Mouse (Mus musculus) liver, embryonic 12.5 days (tissue): ENCODE data around the gene Myo1h. TPM values are rescaled to one million over a fixed set of nuclear protein-coding genes. Genes with fewer than 3 reads are reported as not detected.

Source experiments
- ATAC-seq: fragments of 200-750 bp; cut with Nextera tagmentation; 2 replicates; pipeline ENCODE4 v1.8.0; 2017; ENCODE audit warnings: moderate number of reproducible peaks, mild to moderate bottlenecking, moderate library complexity
- H3K27ac ChIP-seq: fragments of 300-500 bp; sonication (generic); 2 replicates; pipeline ENCODE4 v1.5.1; 2016; ENCODE audit warnings: mild to moderate bottlenecking
- H3K27me3 ChIP-seq: fragments of 300-500 bp; sonication (generic); replicated peaks from 2 replicates; pipeline ENCODE4 v1.6.1; 2016; ENCODE audit warnings: mild to moderate bottlenecking, moderate library complexity
- H3K36me3 ChIP-seq: fragments of 300-500 bp; sonication (generic); 2 replicates; pipeline ENCODE4 v1.6.1; 2016; ENCODE audit warnings: mild to moderate bottlenecking, moderate library complexity
- H3K4me1 ChIP-seq: fragments of 300-500 bp; sonication (generic); 2 replicates; pipeline ENCODE4 v1.6.1; 2016
- H3K4me2 ChIP-seq: fragments of 300-500 bp; sonication (generic); 2 replicates; pipeline ENCODE4 v1.6.1; 2016; ENCODE audit warnings: mild to moderate bottlenecking, moderate library complexity
- H3K4me3 ChIP-seq: fragments of 300-500 bp; sonication (generic); 2 replicates; pipeline ENCODE4 v1.5.1; 2016; ENCODE audit warnings: mild to moderate bottlenecking, moderate library complexity
- H3K9ac ChIP-seq: fragments of 300-500 bp; sonication (generic); 2 replicates; pipeline ENCODE4 v1.6.1; 2016; ENCODE audit warnings: mild to moderate bottlenecking, moderate library complexity
- H3K9me3 ChIP-seq: fragments of 300-500 bp; sonication (generic); replicated peaks from 2 replicates; pipeline ENCODE4 v1.6.1; 2016; ENCODE audit warnings: mild to moderate bottlenecking, moderate library complexity
- WGBS: fragments of 180-500 bp; shearing (Covaris S2); methylation state at CpG from one replicate; pipeline ENCODE4 v1.1.7; 2016; ENCODE audit not compliant: insufficient replicate concordance; 5-methylcytosine and 5-hydroxymethylcytosine counted together
- polyA plus RNA-seq: library from polyadenylated mRNA; unstranded; fragments of >200 nt; fragmentation: Nextera tagmentation; extraction: Ambion mirVana; gene quantifications from 2 replicates; pipeline ENCODE4 v1.2.1, GENCODE M21; 2016

Myo1h gene
- polyA plus RNA-seq, 1 experiment from 2014 or later, result 0.38 TPM

- Histone ChIP-seq H3K27me3 (peaks cover 18% of the 10 kb centered on the region; the same call in 1 of the 2 replicates), H3K4me3 (no peak overlapping the region), H3K36me3 (no peaks in the 10 kb centered on the region), H3K27ac (no peak overlapping the region), H3K9me3 (no peaks in the 10 kb centered on the region), H3K4me1 (peaks cover 9% of the 10 kb centered on the region), H3K9ac (no peak overlapping the region), H3K4me2 (no peak overlapping the region)
- no peak for ATAC-seq
- WGBS, result 69% methylated on average over 18 of the region's 18 CpGs
Measured at GRCm38 (mm10) chr5:114298212-114298894, 9.4 kb downstream of the Myo1h start.

GRCm38 (mm10) chr5:114299156-114299855 is 10.3 kb downstream of the Myo1h start:
- Histone ChIP-seq H3K27ac (no peak overlapping the region), H3K36me3 (no peaks in the 10 kb centered on the region), H3K27me3 (peaks cover 13% of the 10 kb centered on the region; the same call in 1 of the 2 replicates), H3K9ac (no peak overlapping the region), H3K9me3 (no peaks in the 10 kb centered on the region), H3K4me2 (no peak overlapping the region), H3K4me3 (no peak overlapping the region), H3K4me1 (peaks cover 9% of the 10 kb centered on the region)
- ATAC-seq, result no peak
- WGBS, result 68% methylated on average over 22 of the region's 22 CpGs

- 71% methylated on average over 24 of the region's 24 CpGs for WGBS
- Histone ChIP-seq H3K4me3 (no peak overlapping the region), H3K4me2 (no peak overlapping the region), H3K9me3 (no peaks in the 10 kb centered on the region), H3K27ac (no peak overlapping the region), H3K4me1 (peaks cover 9% of the 10 kb centered on the region), H3K9ac (no peak overlapping the region), H3K27me3 (peaks cover 11% of the 10 kb centered on the region; the same call in 1 of the 2 replicates), H3K36me3 (no peaks in the 10 kb centered on the region)
- no peak for ATAC-seq
Measured at GRCm38 (mm10) chr5:114299883-114300610, 11.1 kb downstream of the Myo1h start.

- 59% methylated on average over 6 of the region's 6 CpGs for WGBS
- Histone ChIP-seq H3K9ac (no peak overlapping the region), H3K4me3 (no peak overlapping the region), H3K27me3 (peaks cover 16% of the 10 kb centered on the region; the same call in 1 of the 2 replicates), H3K4me1 (no peaks in the 10 kb centered on the region), H3K27ac (no peak overlapping the region), H3K36me3 (no peaks in the 10 kb centered on the region), H3K9me3 (no peaks in the 10 kb centered on the region), H3K4me2 (no peak overlapping the region)
- no peak for ATAC-seq
Measured at GRCm38 (mm10) chr5:114303166-114303565, 14.2 kb downstream of the Myo1h start.

- WGBS, result 49% methylated on average over 5 of the region's 5 CpGs
- Histone ChIP-seq H3K9me3 (no peaks in the 10 kb centered on the region), H3K27me3 (peaks cover 19% of the 10 kb centered on the region), H3K4me2 (no peak overlapping the region), H3K27ac (no peak overlapping the region), H3K36me3 (no peaks in the 10 kb centered on the region), H3K4me1 (no peaks in the 10 kb centered on the region), H3K9ac (no peak overlapping the region), H3K4me3 (no peak overlapping the region)
- ATAC-seq, result no peak
Measured at GRCm38 (mm10) chr5:114306496-114306895, 17.5 kb downstream of the Myo1h start.

- no peak overlapping the region for H3K27ac ChIP-seq
- no peak overlapping the region for H3K4me3 ChIP-seq
- ATAC-seq, result no peak
- H3K9ac ChIP-seq, result no peak overlapping the region
- no peaks in the 10 kb centered on the region for H3K4me1 ChIP-seq
- H3K4me2 ChIP-seq, result peak overlapping the region; percentile 41
- H3K27me3 ChIP-seq, result peaks cover 13% of the 10 kb centered on the region
- WGBS, result 50% methylated on average over 18 of the region's 18 CpGs
- no peaks in the 10 kb centered on the region for H3K9me3 ChIP-seq
- no peaks in the 10 kb centered on the region for H3K36me3 ChIP-seq
Measured at GRCm38 (mm10) chr5:114308765-114309679, 20.1 kb downstream of the Myo1h start.

- H3K4me1 ChIP-seq, result 0 out of 2 replicates have a peak, but pooled peaks cover under 1% of the 10 kb centered on the region
- H3K36me3 ChIP-seq, result no peaks in the 10 kb centered on the region
- H3K4me3 ChIP-seq, result no peak overlapping the region
- no peaks in the 10 kb centered on the region for H3K9me3 ChIP-seq
- H3K27me3 ChIP-seq, result peaks cover 13% of the 10 kb centered on the region
- no peak overlapping the region for H3K27ac ChIP-seq
- no peak for ATAC-seq
- H3K4me2 ChIP-seq, result peak overlapping the region; percentile 41
- no peak overlapping the region for H3K9ac ChIP-seq
- WGBS, result 64% methylated on average over 11 of the region's 11 CpGs
Measured at GRCm38 (mm10) chr5:114309680-114310036, 20.7 kb downstream of the Myo1h start.

- WGBS, result 39% methylated on average over 25 of the region's 25 CpGs
- ATAC-seq, result no peak
- Histone ChIP-seq H3K36me3 (no peaks in the 10 kb centered on the region), H3K27ac (no peak overlapping the region), H3K9ac (no peak overlapping the region), H3K4me1 (no peaks in the 10 kb centered on the region), H3K4me3 (no peak overlapping the region), H3K4me2 (no peak overlapping the region), H3K9me3 (no peaks in the 10 kb centered on the region), H3K27me3 (peaks cover 31% of the 10 kb centered on the region)
Measured at GRCm38 (mm10) chr5:114323105-114323790, 34.3 kb downstream of the Myo1h start.

- H3K4me2 ChIP-seq, result peak overlapping the region; percentile 32
- H3K9ac ChIP-seq, result no peak overlapping the region
- H3K27me3 ChIP-seq, result peaks cover 29% of the 10 kb centered on the region
- ATAC-seq, result no peak
- H3K27ac ChIP-seq, result no peak overlapping the region
- H3K4me1 ChIP-seq, result no peaks in the 10 kb centered on the region
- no peaks in the 10 kb centered on the region for H3K9me3 ChIP-seq
- WGBS, result 20% methylated on average over 16 of the region's 16 CpGs
- H3K4me3 ChIP-seq, result no peak overlapping the region
- H3K36me3 ChIP-seq, result no peaks in the 10 kb centered on the region
Measured at GRCm38 (mm10) chr5:114323791-114324507, 35.0 kb downstream of the Myo1h start.

- H3K4me1 ChIP-seq, result no peaks in the 10 kb centered on the region
- WGBS, result 43% methylated on average over 5 of the region's 5 CpGs
- H3K9ac ChIP-seq, result no peak overlapping the region
- H3K27ac ChIP-seq, result no peak overlapping the region
- no peak for ATAC-seq
- H3K4me2 ChIP-seq, result no peak overlapping the region
- H3K9me3 ChIP-seq, result no peaks in the 10 kb centered on the region
- H3K4me3 ChIP-seq, result no peak overlapping the region
- no peaks in the 10 kb centered on the region for H3K36me3 ChIP-seq
- 0 out of 2 replicates have a peak, but pooled peaks cover 9% of the 10 kb centered on the region for H3K27me3 ChIP-seq
Measured at GRCm38 (mm10) chr5:114342996-114343395, 54.0 kb downstream of the Myo1h start.
